Mouse (Mus musculus) lung, postnatal 0 days (tissue): ENCODE measurements around the gene Thsd7b. TPM values are rescaled to one million over a fixed set of nuclear protein-coding genes. Genes with fewer than 3 reads are reported as not detected.

Experiments used
- ATAC-seq: fragments of 200-750 bp; cut with Nextera tagmentation; 2 replicates; pipeline ENCODE4 v1.8.0; 2017; ENCODE audit warnings: moderate library complexity
- DNase-seq: peaks from one replicate; pipeline ENCODE4 v3.0.0-alpha.2; 2016; ENCODE audit warnings: low spot score
- H3K27ac ChIP-seq: fragments of 300-500 bp; sonication (generic); 2 replicates; pipeline ENCODE4 v1.5.1; 2014; ENCODE audit warnings: antibody characterized with exemption, mild to moderate bottlenecking, low read length, mixed read lengths
- H3K27me3 ChIP-seq: fragments of 300-500 bp; sonication (generic); replicated peaks from 2 replicates; pipeline ENCODE4 v1.6.1; 2014; ENCODE audit warnings: low read length, mixed read lengths; ENCODE audit not compliant: insufficient read depth
- H3K36me3 ChIP-seq: fragments of 300-500 bp; sonication (generic); 2 replicates; pipeline ENCODE4 v1.6.1; 2014; ENCODE audit warnings: low read length, mixed read lengths; ENCODE audit not compliant: insufficient read depth
- H3K4me1 ChIP-seq: fragments of 300-500 bp; sonication (generic); 2 replicates; pipeline ENCODE4 v1.6.1; 2014; ENCODE audit warnings: antibody characterized with exemption, low read depth, low read length, mixed read lengths; ENCODE audit not compliant: insufficient read depth
- H3K4me2 ChIP-seq: fragments of 300-500 bp; sonication (generic); replicated peaks from 2 replicates; pipeline ENCODE4 v1.6.1; 2014; ENCODE audit warnings: low read depth, mild to moderate bottlenecking, low read length, moderate library complexity, mixed read lengths
- H3K4me3 ChIP-seq: fragments of 300-500 bp; sonication (generic); 2 replicates; pipeline ENCODE4 v1.5.1; 2014; ENCODE audit warnings: low read depth, low read length
- H3K9ac ChIP-seq: fragments of 300-500 bp; sonication (generic); replicated peaks from 2 replicates; pipeline ENCODE4 v1.6.1; 2014; ENCODE audit warnings: low read depth, mild to moderate bottlenecking
- H3K9me3 ChIP-seq: fragments of 300-500 bp; sonication (generic); 2 replicates; pipeline ENCODE4 v1.6.1; 2016; ENCODE audit warnings: low read length, mixed read lengths
- CTCF ChIP-seq: IDR thresholded peaks from 2 replicates; pipeline ENCODE4 v1.5.1; 2016; ENCODE audit warnings: antibody characterized with exemption, mild to moderate bottlenecking
- EP300 ChIP-seq: IDR thresholded peaks from 2 replicates; pipeline ENCODE4 v1.6.1; 2016; ENCODE audit warnings: antibody characterized with exemption, mild to moderate bottlenecking, control low read depth
- WGBS: fragments of 180-500 bp; shearing (Covaris S2); extraction: QIAGEN DNeasy Blood & Tissue Kit; methylation state at CpG from one replicate; pipeline ENCODE4 v1.1.7; 2014; 5-methylcytosine and 5-hydroxymethylcytosine counted together
- polyA plus RNA-seq: library from polyadenylated mRNA; unstranded; fragments of >200 nt; fragmentation: Nextera tagmentation; extraction: Ambion mirVana; gene quantifications from 2 replicates; pipeline ENCODE4 v1.2.1, GENCODE M21; 2015

Thsd7b gene
- polyA plus RNA-seq, 1 experiment from 2014 or later, result 0.10 TPM

- 84% methylated on average over 4 of the region's 4 CpGs for WGBS
- H3K36me3 ChIP-seq, result no peaks in the 10 kb centered on the region
These were observed 265.9 kb downstream of the Thsd7b start for GRCm38 (mm10) chr1:129538970-129539369.

DNA sequence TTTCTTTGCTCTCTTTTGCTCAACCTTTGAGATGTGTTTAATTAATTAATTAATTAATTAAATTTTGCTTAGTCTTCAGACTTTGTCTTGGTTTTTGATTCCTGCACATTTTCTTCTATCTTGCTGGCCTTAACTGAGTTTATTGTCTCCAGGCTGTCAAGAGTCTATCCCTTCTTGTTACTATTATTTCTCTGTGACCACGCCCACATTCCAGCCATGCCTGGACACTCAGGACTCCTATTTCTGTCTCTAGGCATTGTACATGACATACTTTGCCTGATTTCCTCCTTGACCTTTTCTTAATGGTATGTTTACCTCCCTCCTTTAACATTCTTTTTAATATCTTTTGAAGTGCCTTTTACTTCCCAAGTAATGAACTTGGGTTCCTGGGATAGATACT, 267.6 kb downstream of the Thsd7b start:
- WGBS, result 50% methylated on average over 1 of the region's 1 CpGs
- ATAC-seq (no peak), DNase-seq (no peak)
- Histone ChIP-seq H3K4me1 (no peaks in the 10 kb centered on the region), H3K27ac (no peak overlapping the region), H3K27me3 (no peaks in the 10 kb centered on the region), H3K4me2 (no peak overlapping the region), H3K9me3 (no peaks in the 10 kb centered on the region), H3K36me3 (no peaks in the 10 kb centered on the region), H3K9ac (no peak overlapping the region), H3K4me3 (no peak overlapping the region)
- TF ChIP-seq EP300 (no peak), CTCF (no peak)

More at GRCm38 (mm10) chr1:129538970-129539369, 265.9 kb downstream of the Thsd7b start:
- Histone ChIP-seq H3K4me2 (no peak overlapping the region), H3K4me3 (no peak overlapping the region), H3K9ac (no peak overlapping the region), H3K27ac (no peak overlapping the region), H3K9me3 (no peaks in the 10 kb centered on the region), H3K4me1 (no peaks in the 10 kb centered on the region), H3K27me3 (no peaks in the 10 kb centered on the region)
- TF ChIP-seq CTCF, result no peak
- no peak for TF ChIP-seq EP300
- ATAC-seq (no peak), DNase-seq (no peak)

GRCm38 (mm10) chr1:129542563-129543146, 269.6 kb downstream of the Thsd7b start:
- TF ChIP-seq EP300, result no peak
- TF ChIP-seq CTCF, result no peak
- WGBS, result 63% methylated on average over 3 of the region's 3 CpGs
- no peak overlapping the region for H3K4me2 ChIP-seq
- no peaks in the 10 kb centered on the region for H3K4me1 ChIP-seq
- no peak overlapping the region for H3K9ac ChIP-seq
- no peak overlapping the region for H3K4me3 ChIP-seq
- no peak for ATAC-seq
- H3K9me3 ChIP-seq, result no peaks in the 10 kb centered on the region
- DNase-seq, result peak; percentile 4
- H3K36me3 ChIP-seq, result no peaks in the 10 kb centered on the region
- no peak overlapping the region for H3K27ac ChIP-seq
- no peaks in the 10 kb centered on the region for H3K27me3 ChIP-seq

GRCm38 (mm10) chr1:129543169-129543568, 270.1 kb downstream of the Thsd7b start:
- no peaks in the 10 kb centered on the region for H3K4me1 ChIP-seq
- H3K27ac ChIP-seq, result no peak overlapping the region
- H3K4me2 ChIP-seq, result no peak overlapping the region
- H3K9me3 ChIP-seq, result no peaks in the 10 kb centered on the region
- no peak overlapping the region for H3K9ac ChIP-seq
- no peak overlapping the region for H3K4me3 ChIP-seq
- 79% methylated on average over 3 of the region's 3 CpGs for WGBS
- no peak for ATAC-seq
- TF ChIP-seq CTCF (no peak), EP300 (no peak)
- no peak for DNase-seq
- H3K27me3 ChIP-seq, result no peaks in the 10 kb centered on the region
- no peaks in the 10 kb centered on the region for H3K36me3 ChIP-seq

DNA sequence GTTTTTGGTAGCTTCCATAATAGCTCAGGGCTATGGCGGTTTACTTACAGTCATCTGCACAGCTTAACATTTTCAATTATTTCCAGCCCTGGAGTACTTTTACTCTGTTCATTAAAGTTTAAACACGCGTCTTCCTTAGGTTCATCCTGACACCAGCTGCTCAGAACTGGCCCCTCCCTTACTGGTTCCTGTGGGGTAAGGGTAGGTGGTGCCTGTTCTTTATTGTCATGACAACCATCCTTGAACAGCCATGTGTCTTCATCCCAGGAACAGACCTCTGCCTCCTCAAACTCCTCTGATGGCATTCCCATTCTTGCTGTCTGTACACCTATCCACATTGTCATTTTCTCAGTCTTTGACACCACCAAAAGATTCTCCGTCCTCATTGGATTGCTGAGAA, 285.0 kb downstream of the Thsd7b start:
- H3K9ac ChIP-seq, result no peak overlapping the region
- H3K4me2 ChIP-seq, result no peak overlapping the region
- no peaks in the 10 kb centered on the region for H3K36me3 ChIP-seq
- H3K27me3 ChIP-seq, result no peaks in the 10 kb centered on the region
- no peaks in the 10 kb centered on the region for H3K9me3 ChIP-seq
- no peak for ATAC-seq
- 85% methylated on average over 4 of the region's 4 CpGs for WGBS
- DNase-seq, result no peak
- TF ChIP-seq EP300 (no peak), CTCF (no peak)
- no peak overlapping the region for H3K4me3 ChIP-seq
- H3K27ac ChIP-seq, result no peak overlapping the region
- H3K4me1 ChIP-seq, result no peaks in the 10 kb centered on the region

- H3K4me1 ChIP-seq, result no peaks in the 10 kb centered on the region
- H3K9me3 ChIP-seq, result no peaks in the 10 kb centered on the region
- TF ChIP-seq CTCF (no peak), EP300 (no peak)
- H3K36me3 ChIP-seq, result no peaks in the 10 kb centered on the region
- H3K9ac ChIP-seq, result no peak overlapping the region
- WGBS, result 84% methylated on average over 4 of the region's 4 CpGs
- H3K27me3 ChIP-seq, result no peaks in the 10 kb centered on the region
- no peak overlapping the region for H3K4me2 ChIP-seq
- DNase-seq (no peak), ATAC-seq (no peak)
- no peak overlapping the region for H3K27ac ChIP-seq
- H3K4me3 ChIP-seq, result no peak overlapping the region
These were observed 286.0 kb downstream of the Thsd7b start for GRCm38 (mm10) chr1:129559137-129559536.

GRCm38 (mm10) chr1:129559812-129560211, 286.7 kb downstream of the Thsd7b start:
- Histone ChIP-seq H3K9ac (no peak overlapping the region), H3K4me3 (no peak overlapping the region), H3K4me1 (no peaks in the 10 kb centered on the region), H3K27me3 (no peaks in the 10 kb centered on the region), H3K4me2 (no peak overlapping the region), H3K27ac (no peak overlapping the region), H3K9me3 (no peaks in the 10 kb centered on the region), H3K36me3 (no peaks in the 10 kb centered on the region)
- DNase-seq, result no peak
- WGBS, result 54% methylated on average over 3 of the region's 3 CpGs
- ATAC-seq, result no peak
- no peak for TF ChIP-seq EP300
